Mouse (Mus musculus) kidney, postnatal 0 days (tissue): Measurements from ENCODE around the gene Zdhhc19. TPM values are rescaled to one million over a fixed set of nuclear protein-coding genes. Genes with fewer than 3 reads are reported as not detected.

Experiments
- ATAC-seq: fragments of 200-750 bp; cut with Nextera tagmentation; replicated peaks from 2 replicates; pipeline ENCODE4 v1.8.0; 2017; ENCODE audit warnings: low read depth, moderate number of reproducible peaks, moderate TSS enrichment, moderate library complexity; ENCODE audit not compliant: low FRiP score
- DNase-seq: peaks from one replicate; pipeline ENCODE4 v3.0.0-alpha.2; 2016; ENCODE audit warnings: low spot score
- H3K27ac ChIP-seq: fragments of 300-500 bp; sonication (generic); 2 replicates; pipeline ENCODE4 v1.5.1; 2014; ENCODE audit warnings: mild to moderate bottlenecking
- H3K27me3 ChIP-seq: fragments of 300-500 bp; sonication (generic); 2 replicates; pipeline ENCODE4 v1.6.1; 2014; ENCODE audit warnings: low read length, mixed read lengths; ENCODE audit not compliant: insufficient read depth
- H3K36me3 ChIP-seq: fragments of 300-500 bp; sonication (generic); 2 replicates; pipeline ENCODE4 v1.6.1; 2014; ENCODE audit warnings: low read length, mixed read lengths; ENCODE audit not compliant: insufficient read depth
- H3K4me1 ChIP-seq: fragments of 300-500 bp; sonication (generic); replicated peaks from 2 replicates; pipeline ENCODE4 v1.6.1; 2014; ENCODE audit warnings: antibody characterized with exemption, low read length, mixed read lengths; ENCODE audit not compliant: insufficient read depth
- H3K4me2 ChIP-seq: fragments of 300-500 bp; sonication (generic); 2 replicates; pipeline ENCODE4 v1.6.1; 2014; ENCODE audit warnings: mild to moderate bottlenecking, low read length, moderate library complexity, mixed read lengths
- H3K4me3 ChIP-seq: fragments of 300-500 bp; sonication (generic); replicated peaks from 2 replicates; pipeline ENCODE4 v1.5.1; 2014; ENCODE audit warnings: low read depth, low read length
- H3K9ac ChIP-seq: fragments of 300-500 bp; sonication (generic); 2 replicates; pipeline ENCODE4 v1.6.1; 2014; ENCODE audit warnings: low read depth, low read length
- H3K9me3 ChIP-seq: fragments of 300-500 bp; sonication (generic); replicated peaks from 2 replicates; pipeline ENCODE4 v1.6.1; 2016; ENCODE audit warnings: low read length, inconsistent platforms, mixed read lengths
- CTCF ChIP-seq: IDR thresholded peaks from 2 replicates; pipeline ENCODE4 v1.5.1; 2016; ENCODE audit warnings: antibody characterized with exemption, low read depth, mild to moderate bottlenecking, moderate library complexity
- WGBS: fragments of 180-500 bp; shearing (Covaris S2); extraction: QIAGEN DNeasy Blood & Tissue Kit; methylation state at CpG from one replicate; pipeline ENCODE4 v1.1.7; 2014; 5-methylcytosine and 5-hydroxymethylcytosine counted together
- polyA plus RNA-seq: library from polyadenylated mRNA; unstranded; fragments of >200 nt; fragmentation: Nextera tagmentation; extraction: Ambion mirVana; gene quantifications from 2 replicates; pipeline ENCODE4 v1.2.1, GENCODE M21; 2015

Gene Zdhhc19
- 0.11 TPM in 1 of 2 replicates, not detected in the other for polyA plus RNA-seq

DNA sequence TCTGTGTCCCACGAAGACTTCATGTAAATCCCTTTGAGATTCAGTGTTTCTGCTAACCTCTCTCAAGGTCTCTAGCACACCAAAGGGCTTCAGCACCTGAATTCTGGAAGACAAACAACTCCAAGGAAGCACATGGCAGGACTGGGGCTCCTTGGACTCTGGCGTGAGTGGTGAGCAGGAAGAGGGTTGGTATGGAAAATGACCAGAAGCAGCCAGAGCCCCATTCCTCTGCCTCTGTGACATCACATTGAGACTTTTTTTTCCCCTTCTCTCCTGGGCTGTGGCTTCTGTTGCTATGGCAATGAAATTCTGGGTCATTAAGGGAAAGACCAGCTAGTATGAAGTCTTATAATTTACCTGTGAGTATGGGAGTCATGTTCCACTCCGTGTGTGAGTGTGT is at the start of gene Zdhhc19:
Gene Zdhhc19, plus strand, starts transcription at position 301 of the 400 bp plus-strand sequence.
- Histone ChIP-seq H3K9me3 (no peaks in the 10 kb centered on the region), H3K4me3 (no peak within 1 kb of the TSS), H3K4me1 (no peaks in the 10 kb centered on the region), H3K4me2 (no peak within 1 kb of the TSS), H3K27ac (no peak within 1 kb of the TSS), H3K27me3 (no peaks in the 10 kb centered on the region), H3K9ac (no peak within 1 kb of the TSS), H3K36me3 (no peaks in the 10 kb centered on the region)
- no peak for TF ChIP-seq CTCF
- DNase-seq (no peak), ATAC-seq (no peak)
- whole genome bisulfite sequencing, result 67% methylated on average over 3 of the region's 3 CpGs

- WGBS, result 74% methylated on average over 2 of the region's 2 CpGs
- Histone ChIP-seq H3K9ac (no peak overlapping the region), H3K4me2 (no peak overlapping the region), H3K36me3 (0 out of 2 replicates have a peak, but pooled peaks cover 5% of the 10 kb centered on the region), H3K4me1 (no peaks in the 10 kb centered on the region), H3K27me3 (no peaks in the 10 kb centered on the region), H3K27ac (no peak overlapping the region), H3K9me3 (no peaks in the 10 kb centered on the region), H3K4me3 (no peak overlapping the region)
- no peak for TF ChIP-seq CTCF
- DNase-seq (no peak), ATAC-seq (no peak)
Observed at GRCm38 (mm10) chr16:32446563-32447138, 49.4 kb upstream of the Zdhhc19 start.

- no peak for DNase-seq
- no peaks in the 10 kb centered on the region for H3K27me3 ChIP-seq
- H3K4me2 ChIP-seq, result no peak overlapping the region
- H3K9ac ChIP-seq, result no peak overlapping the region
- TF ChIP-seq CTCF, result no peak
- no peak overlapping the region for H3K27ac ChIP-seq
- H3K4me1 ChIP-seq, result no peaks in the 10 kb centered on the region
- 89% methylated on average over 3 of the region's 3 CpGs for WGBS
- no peak overlapping the region for H3K4me3 ChIP-seq
- peaks cover 14% of the 10 kb centered on the region; the same call in 1 of the 2 replicates for H3K36me3 ChIP-seq
- ATAC-seq, result no peak
- H3K9me3 ChIP-seq, result no peaks in the 10 kb centered on the region
Observed at GRCm38 (mm10) chr16:32449665-32450064, 46.4 kb upstream of the Zdhhc19 start.

- no peaks in the 10 kb centered on the region for H3K4me1 ChIP-seq
- H3K4me2 ChIP-seq, result no peak overlapping the region
- no peak overlapping the region for H3K27ac ChIP-seq
- no peak for ATAC-seq
- WGBS, result 92% methylated on average over 2 of the region's 2 CpGs
- DNase-seq, result no peak
- peaks cover 16% of the 10 kb centered on the region; the same call in 1 of the 2 replicates for H3K36me3 ChIP-seq
- H3K27me3 ChIP-seq, result no peaks in the 10 kb centered on the region
- H3K4me3 ChIP-seq, result no peak overlapping the region
- TF ChIP-seq CTCF, result no peak
- H3K9me3 ChIP-seq, result no peaks in the 10 kb centered on the region
- H3K9ac ChIP-seq, result no peak overlapping the region
Observed at GRCm38 (mm10) chr16:32450133-32450532, 45.9 kb upstream of the Zdhhc19 start.

- Histone ChIP-seq H3K4me3 (no peak overlapping the region), H3K4me2 (no peak overlapping the region), H3K9ac (no peak overlapping the region), H3K27ac (no peak overlapping the region), H3K9me3 (no peaks in the 10 kb centered on the region), H3K4me1 (no peaks in the 10 kb centered on the region), H3K36me3 (peaks cover 12% of the 10 kb centered on the region; the same call in 1 of the 2 replicates), H3K27me3 (no peaks in the 10 kb centered on the region)
- WGBS, result 92% methylated on average over 8 of the region's 8 CpGs
- no peak for TF ChIP-seq CTCF
- ATAC-seq (no peak), DNase-seq (no peak)
Observed at GRCm38 (mm10) chr16:32453102-32453501, 43.0 kb upstream of the Zdhhc19 start.

DNA sequence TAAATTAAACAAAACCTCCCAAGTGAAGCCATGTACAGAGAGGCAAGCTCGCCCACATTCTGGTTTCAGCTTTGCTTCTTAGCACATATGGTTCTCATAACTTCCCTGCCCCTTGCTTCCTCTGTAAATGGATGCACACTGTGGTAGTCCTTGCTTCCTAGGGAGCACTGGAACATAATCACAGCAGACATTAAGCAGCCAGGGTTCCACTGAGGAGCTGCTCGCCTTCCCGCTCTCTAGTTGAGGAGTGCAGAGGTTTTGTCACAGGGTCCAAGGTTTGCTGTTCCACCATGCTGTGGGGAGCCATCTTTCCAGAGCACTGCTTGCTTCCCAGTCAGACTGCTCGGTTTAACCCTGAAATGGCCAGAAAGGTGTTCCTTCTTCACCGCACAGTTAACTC is 41.4 kb upstream of the Zdhhc19 start:
- Histone ChIP-seq H3K9ac (no peak overlapping the region), H3K4me2 (no peak overlapping the region), H3K27me3 (no peaks in the 10 kb centered on the region), H3K4me3 (no peak overlapping the region), H3K27ac (no peak overlapping the region), H3K36me3 (peaks cover 15% of the 10 kb centered on the region; the same call in 1 of the 2 replicates), H3K9me3 (no peaks in the 10 kb centered on the region), H3K4me1 (no peaks in the 10 kb centered on the region)
- 87% methylated on average over 5 of the region's 5 CpGs for WGBS
- ATAC-seq (no peak), DNase-seq (no peak)
- TF ChIP-seq CTCF, result no peak

- no peak overlapping the region for H3K9ac ChIP-seq
- DNase-seq, result no peak
- H3K36me3 ChIP-seq, result peaks cover 15% of the 10 kb centered on the region; the same call in 1 of the 2 replicates
- no peak for ATAC-seq
- no peaks in the 10 kb centered on the region for H3K27me3 ChIP-seq
- H3K9me3 ChIP-seq, result no peaks in the 10 kb centered on the region
- no peak for TF ChIP-seq CTCF
- no peak overlapping the region for H3K27ac ChIP-seq
- no peak overlapping the region for H3K4me2 ChIP-seq
- H3K4me1 ChIP-seq, result no peaks in the 10 kb centered on the region
- no peak overlapping the region for H3K4me3 ChIP-seq
Observed at GRCm38 (mm10) chr16:32456086-32456485, 40.0 kb upstream of the Zdhhc19 start.
